Mouse (Mus musculus): Measurements from ENCODE around the gene Ttc7. TPM values are rescaled to one million over a fixed set of nuclear protein-coding genes. Genes with fewer than 3 reads are reported as not detected.
A peak's percentile ranks its signal among the peaks of the same experiment; 100 is the strongest.

Gene Ttc7
- total RNA-seq (2014; rRNA removed; ENCODE audit: low replicate concordance) (3.5 and 6.7 TPM in 2 replicates), polyA plus RNA-seq (2015; fragmentation: Nextera tagmentation; extraction: Ambion mirVana) (2.5 and 2.7 TPM in 2 replicates)

DNA sequence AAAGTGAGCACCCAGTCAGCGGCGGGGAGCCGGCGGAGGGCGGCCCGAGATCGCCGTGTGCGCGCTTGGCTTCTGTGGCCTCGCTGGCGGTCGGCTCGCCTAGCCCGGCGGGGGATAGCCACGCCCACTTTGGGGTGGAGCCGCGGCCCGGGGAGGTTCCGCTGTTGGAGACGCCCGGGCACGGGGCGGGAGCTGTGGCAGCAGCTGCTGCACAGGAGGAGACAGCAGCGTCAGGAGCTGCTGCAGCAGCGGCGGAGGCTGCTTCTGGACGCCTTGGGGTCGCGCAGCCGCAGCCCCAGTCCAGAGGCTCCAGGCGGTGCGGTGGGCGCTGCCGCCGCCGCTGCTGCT, at the start of gene Ttc7:
Gene Ttc7 (plus strand): TSS at position 181 of the 348 bp plus-strand sequence.
- H3K27me3 ChIP-seq (ENCODE audit: control insufficient read depth, insufficient read depth, low read length), result peaks cover 8% of the 10 kb centered on the region; the same call in 1 of the 2 replicates
- H3K36me3 ChIP-seq (replicated peaks; ENCODE audit: control insufficient read depth, insufficient read depth, low read length), result no peaks in the 10 kb centered on the region
- H3K9me3 ChIP-seq (replicated peaks; ENCODE audit: control insufficient read depth, low read length), result no peaks in the 10 kb centered on the region
- H3K9ac ChIP-seq (replicated peaks; ENCODE audit: low read depth, low read length), result peak within 1 kb of the TSS; percentile 75
- ATAC-seq (ENCODE audit: insufficient read depth, low read depth), result peak; percentile 95
- TF ChIP-seq CTCF (IDR thresholded peaks at IDR 0.05; ENCODE audit: low read depth) (no peak), EP300 (IDR thresholded peaks at IDR 0.05; ENCODE audit: low read depth) (no peak)
- DNase-seq (ENCODE audit: low spot score), result peak; percentile 93
- peak within 1 kb of the TSS; percentile 85 for H3K4me2 ChIP-seq (ENCODE audit: low read depth, low read length)
- peak within 1 kb of the TSS; percentile 93 for H3K27ac ChIP-seq (ENCODE audit: low read depth)
- H3K4me1 ChIP-seq (ENCODE audit: control insufficient read depth, insufficient read depth), result 0 out of 2 replicates have a peak, but pooled peaks cover 4% of the 10 kb centered on the region
- H3K4me3 ChIP-seq (ENCODE audit: low read depth, low read length), result peak within 1 kb of the TSS; percentile 62
- under 1% methylated on average over 33 of the region's 38 CpGs for WGBS

DNA sequence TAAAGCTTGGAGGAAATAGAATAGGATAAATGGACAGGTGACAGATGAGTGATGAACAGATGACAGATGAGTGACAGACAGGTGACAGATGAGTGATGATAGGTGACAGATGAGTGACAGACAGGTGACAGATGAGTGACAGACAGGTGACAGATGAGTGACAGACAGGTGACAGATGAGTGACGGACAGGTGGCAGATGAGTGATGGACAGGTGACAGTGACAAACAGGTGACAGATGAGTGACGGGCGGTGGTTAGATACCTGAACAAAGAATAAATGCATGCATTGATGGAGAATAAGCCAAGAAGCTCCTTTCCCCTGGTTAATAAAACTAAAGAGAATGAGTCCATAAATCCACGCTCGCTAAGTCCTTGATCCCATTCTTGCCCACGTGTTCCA, 47.7 kb upstream of the Ttc7 start:
- no peak overlapping the region for H3K4me2 ChIP-seq (ENCODE audit: low read depth, low read length)
- no peak overlapping the region for H3K4me3 ChIP-seq (ENCODE audit: low read depth, low read length)
- H3K27me3 ChIP-seq (ENCODE audit: control insufficient read depth, insufficient read depth, low read length), result no peaks in the 10 kb centered on the region
- no peaks in the 10 kb centered on the region for H3K9me3 ChIP-seq (replicated peaks; ENCODE audit: control insufficient read depth, low read length)
- DNase-seq (ENCODE audit: low spot score), result no peak
- 89% methylated on average over 6 of the region's 6 CpGs for WGBS
- H3K4me1 ChIP-seq (ENCODE audit: control insufficient read depth, insufficient read depth), result no peaks in the 10 kb centered on the region
- no peak for ATAC-seq (ENCODE audit: insufficient read depth, low read depth)
- no peak overlapping the region for H3K27ac ChIP-seq (ENCODE audit: low read depth)
- no peak overlapping the region for H3K9ac ChIP-seq (replicated peaks; ENCODE audit: low read depth, low read length)
- H3K36me3 ChIP-seq (replicated peaks; ENCODE audit: control insufficient read depth, insufficient read depth, low read length), result no peaks in the 10 kb centered on the region
- TF ChIP-seq CTCF (IDR thresholded peaks at IDR 0.05; ENCODE audit: low read depth), result no peak
- TF ChIP-seq EP300 (IDR thresholded peaks at IDR 0.05; ENCODE audit: low read depth), result no peak

DNA sequence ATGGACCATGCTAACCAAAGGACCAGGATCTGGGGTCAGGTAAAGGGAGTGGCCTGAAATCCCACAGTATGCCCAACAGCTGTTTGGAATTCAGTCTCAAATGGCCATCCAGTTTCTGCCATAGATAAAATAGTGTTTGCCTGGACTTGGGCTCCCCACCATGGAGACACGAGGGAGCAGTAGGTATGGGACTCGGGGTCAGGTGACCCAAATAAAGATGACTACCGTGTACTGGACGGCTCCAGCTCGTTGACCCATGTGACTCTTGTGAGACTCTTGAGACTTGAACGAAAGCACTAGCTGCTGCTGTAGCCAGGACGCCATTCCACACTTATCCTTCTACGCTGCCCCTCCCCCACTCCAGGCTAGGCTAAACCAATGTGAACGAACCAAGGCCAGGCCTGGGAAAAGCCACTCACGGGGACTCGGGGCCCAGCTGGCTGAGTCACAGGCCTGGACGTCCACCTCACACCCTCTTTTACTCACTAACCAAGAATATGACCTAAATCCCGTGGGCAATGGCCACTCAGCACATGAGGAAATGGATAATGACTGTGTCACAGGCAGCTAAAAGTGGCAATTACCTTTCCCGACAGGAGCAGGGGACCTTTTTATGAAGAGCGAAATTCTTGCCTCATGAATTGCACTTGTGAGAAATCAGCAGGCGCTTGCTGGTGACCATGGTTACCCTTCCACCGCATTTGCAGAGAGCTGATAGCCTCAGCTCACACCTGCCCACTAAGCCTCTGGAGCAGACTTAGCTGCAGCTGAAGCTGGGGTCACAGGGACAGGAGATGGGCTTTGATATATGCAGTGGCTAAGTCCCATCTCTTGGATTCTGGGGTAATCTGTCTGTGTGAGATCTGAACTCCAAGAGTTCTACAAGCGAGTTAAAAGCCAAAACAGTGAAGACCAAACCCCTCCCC, 45.7 kb upstream of the Ttc7 start:
- no peaks in the 10 kb centered on the region for H3K36me3 ChIP-seq (replicated peaks; ENCODE audit: control insufficient read depth, insufficient read depth, low read length)
- H3K9ac ChIP-seq (replicated peaks; ENCODE audit: low read depth, low read length), result no peak overlapping the region
- no peak for TF ChIP-seq EP300 (IDR thresholded peaks at IDR 0.05; ENCODE audit: low read depth)
- TF ChIP-seq CTCF (IDR thresholded peaks at IDR 0.05; ENCODE audit: low read depth), result no peak
- H3K9me3 ChIP-seq (replicated peaks; ENCODE audit: control insufficient read depth, low read length), result no peaks in the 10 kb centered on the region
- 35% methylated on average over 18 of the region's 18 CpGs for WGBS
- no peak overlapping the region for H3K4me3 ChIP-seq (ENCODE audit: low read depth, low read length)
- H3K4me2 ChIP-seq (ENCODE audit: low read depth, low read length), result 0 out of 2 replicates have a peak overlapping the region, but pooled peaks have one; percentile 18
- no peak overlapping the region for H3K27ac ChIP-seq (ENCODE audit: low read depth)
- DNase-seq (ENCODE audit: low spot score) (peak; percentile 42), ATAC-seq (ENCODE audit: insufficient read depth, low read depth) (peak; percentile 65)
- H3K27me3 ChIP-seq (ENCODE audit: control insufficient read depth, insufficient read depth, low read length), result no peaks in the 10 kb centered on the region
- H3K4me1 ChIP-seq (ENCODE audit: control insufficient read depth, insufficient read depth), result no peaks in the 10 kb centered on the region

DNA sequence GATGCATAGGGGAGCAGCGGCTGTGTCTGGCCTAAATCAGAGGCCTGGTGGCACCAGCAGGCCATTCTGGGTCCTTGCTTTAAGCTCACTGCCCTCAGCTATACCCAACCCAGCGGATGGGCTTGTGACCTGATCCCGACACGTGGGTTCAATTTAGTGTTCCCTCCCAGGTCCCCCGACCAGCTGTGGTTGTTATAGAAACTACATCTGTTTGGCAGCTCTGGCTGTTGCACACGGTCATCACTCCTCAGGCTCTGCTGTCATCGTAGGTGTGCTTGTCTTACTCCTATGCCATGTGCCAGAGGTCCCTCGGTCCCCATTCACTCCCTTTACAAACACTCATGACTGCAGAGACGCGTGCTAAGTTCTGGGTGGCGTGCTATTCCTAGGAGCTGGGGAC, 44.9 kb upstream of the Ttc7 start:
- H3K4me1 ChIP-seq (ENCODE audit: control insufficient read depth, insufficient read depth), result no peaks in the 10 kb centered on the region
- no peak overlapping the region for H3K4me2 ChIP-seq (ENCODE audit: low read depth, low read length)
- ATAC-seq (ENCODE audit: insufficient read depth, low read depth) (no peak), DNase-seq (ENCODE audit: low spot score) (no peak)
- no peak overlapping the region for H3K4me3 ChIP-seq (ENCODE audit: low read depth, low read length)
- no peaks in the 10 kb centered on the region for H3K36me3 ChIP-seq (replicated peaks; ENCODE audit: control insufficient read depth, insufficient read depth, low read length)
- TF ChIP-seq EP300 (IDR thresholded peaks at IDR 0.05; ENCODE audit: low read depth) (no peak), CTCF (IDR thresholded peaks at IDR 0.05; ENCODE audit: low read depth) (no peak)
- H3K27ac ChIP-seq (ENCODE audit: low read depth), result no peak overlapping the region
- no peaks in the 10 kb centered on the region for H3K9me3 ChIP-seq (replicated peaks; ENCODE audit: control insufficient read depth, low read length)
- H3K9ac ChIP-seq (replicated peaks; ENCODE audit: low read depth, low read length), result no peak overlapping the region
- no peaks in the 10 kb centered on the region for H3K27me3 ChIP-seq (ENCODE audit: control insufficient read depth, insufficient read depth, low read length)
- WGBS, result 88% methylated on average over 11 of the region's 11 CpGs

DNA sequence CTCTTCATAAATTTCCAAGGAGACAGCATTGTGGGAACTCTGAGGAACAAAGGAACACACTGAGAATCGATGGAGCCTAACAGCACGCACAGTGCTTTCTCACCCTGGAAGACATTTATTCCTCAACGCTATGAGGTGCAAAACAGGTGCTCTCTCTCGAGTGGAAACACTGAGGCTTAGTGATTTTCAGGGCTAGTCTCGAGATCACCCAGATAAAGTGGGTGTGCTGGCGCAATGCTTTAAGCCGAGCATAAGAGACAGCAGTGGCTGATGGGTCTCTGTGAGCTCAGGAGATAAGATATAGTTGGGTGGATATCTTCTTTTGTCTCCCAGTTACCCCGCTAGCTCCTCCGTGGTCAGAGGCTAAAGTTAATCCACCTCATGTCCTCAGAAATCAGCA, 36.6 kb upstream of the Ttc7 start:
- TF ChIP-seq CTCF (IDR thresholded peaks at IDR 0.05; ENCODE audit: low read depth), result no peak
- TF ChIP-seq EP300 (IDR thresholded peaks at IDR 0.05; ENCODE audit: low read depth), result no peak
- H3K4me2 ChIP-seq (ENCODE audit: low read depth, low read length), result no peak overlapping the region
- 54% methylated on average over 9 of the region's 9 CpGs for WGBS
- no peak overlapping the region for H3K4me3 ChIP-seq (ENCODE audit: low read depth, low read length)
- no peak overlapping the region for H3K27ac ChIP-seq (ENCODE audit: low read depth)
- no peaks in the 10 kb centered on the region for H3K9me3 ChIP-seq (replicated peaks; ENCODE audit: control insufficient read depth, low read length)
- ATAC-seq (ENCODE audit: insufficient read depth, low read depth) (no peak), DNase-seq (ENCODE audit: low spot score) (no peak)
- no peak overlapping the region for H3K9ac ChIP-seq (replicated peaks; ENCODE audit: low read depth, low read length)
- H3K27me3 ChIP-seq (ENCODE audit: control insufficient read depth, insufficient read depth, low read length), result no peaks in the 10 kb centered on the region
- H3K4me1 ChIP-seq (ENCODE audit: control insufficient read depth, insufficient read depth), result peaks cover 5% of the 10 kb centered on the region; the same call in 1 of the 2 replicates
- H3K36me3 ChIP-seq (replicated peaks; ENCODE audit: control insufficient read depth, insufficient read depth, low read length), result no peaks in the 10 kb centered on the region

Measured in heart, postnatal 0 days (tissue).